Mouse (Mus musculus): ENCODE data around the gene Ttc21b.

GRCm38 (mm10) chr2:66272551-66272950 lies 16.1 kb upstream of the Ttc21b start:
- no peak for TF ChIP-seq CTCF (IDR thresholded peaks at IDR 0.05; ENCODE audit: control insufficient read depth, insufficient read depth, insufficient read length)
- TF ChIP-seq CEBPB (IDR thresholded peaks at IDR 0.05; ENCODE audit: low read depth): no peak
- no peak for TF ChIP-seq USF1 (IDR thresholded peaks at IDR 0.05; ENCODE audit: low read depth)
- TF ChIP-seq MYOD1 (IDR thresholded peaks at IDR 0.05; ENCODE audit: control insufficient read depth, insufficient read length, low read depth): no peak
- TF ChIP-seq FOSL1 (IDR thresholded peaks at IDR 0.05; ENCODE audit: insufficient read depth, low read length, poor library complexity, severe bottlenecking): no peak
- TF ChIP-seq MAX (IDR thresholded peaks at IDR 0.05): no peak
- no peak for TF ChIP-seq MYOG (IDR thresholded peaks at IDR 0.05; ENCODE audit: control insufficient read depth, extremely low read depth, insufficient read length)

All from C2C12 (cell line).